Mouse (Mus musculus) ES-E14 (cell line): ENCODE results near the gene Upk3a.
"Not testable (repeated sequence)": the region's sequence is repeated elsewhere in the genome, so short reads cannot be mapped to it uniquely, and the experiment has no call there.

Source experiments
- CHD2 ChIP-seq: IDR thresholded peaks from 2 replicates; pipeline ENCODE4 v1.6.1; 2014; ENCODE audit warnings: mild to moderate bottlenecking, low read depth, low read length, inconsistent platforms
- ZC3H11A ChIP-seq: IDR thresholded peaks from 2 replicates; pipeline ENCODE4 v1.6.1; 2012; ENCODE audit warnings: low read depth, mild to moderate bottlenecking, inconsistent platforms, low read length, borderline replicate concordance
- ZNF384 ChIP-seq: IDR thresholded peaks from 2 replicates; pipeline ENCODE4 v1.6.1; 2012; ENCODE audit warnings: low read depth, low read length, inconsistent platforms

- not testable (repeated sequence) for TF ChIP-seq CHD2, ZNF384, ZC3H11A
Observed at GRCm38 (mm10) chr15:85028648-85029047, 11.7 kb downstream of the Upk3a start, which contains the start of gene Fam118a.
